Mouse (Mus musculus): ENCODE data around the gene Tfdp2. TPM values are rescaled to one million over a fixed set of nuclear protein-coding genes. Genes with fewer than 3 reads are reported as not detected.

The Tfdp2 gene
- polyA plus RNA-seq, 1 experiment from 2014 or later = 47.2 TPM

DNA sequence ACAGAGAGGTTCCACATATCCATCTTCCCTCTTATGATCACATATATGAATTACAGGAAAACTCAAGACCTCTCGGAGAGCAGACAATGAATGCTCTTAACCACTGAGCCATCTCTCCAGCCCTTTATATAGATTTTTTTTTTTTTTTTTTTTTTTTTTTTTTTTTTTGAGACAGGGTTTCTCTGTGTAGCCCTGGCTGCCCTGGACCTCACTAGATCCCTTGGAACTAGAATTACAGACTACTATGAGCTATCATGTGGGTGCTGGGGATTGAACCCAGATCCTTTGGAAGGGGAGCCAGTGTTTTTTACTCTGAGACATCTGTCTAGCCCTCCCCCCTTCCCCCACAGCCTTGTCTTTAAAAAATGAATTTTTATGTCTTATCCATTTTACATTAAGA lies 21.2 kb downstream of the Tfdp2 start:
- no peaks in the 10 kb centered on the region for H3K36me3 ChIP-seq (ENCODE audit: control insufficient read depth, insufficient read depth, low read length)
- H3K27me3 ChIP-seq (ENCODE audit: control insufficient read depth, insufficient read depth, low read length) = no peaks in the 10 kb centered on the region
- no peak overlapping the region for H3K9ac ChIP-seq (ENCODE audit: low read depth, low read length)
- no peak overlapping the region for H3K4me3 ChIP-seq (ENCODE audit: low read depth, low read length)
- H3K4me1 ChIP-seq (ENCODE audit: control insufficient read depth, insufficient read depth, low read length) = no peaks in the 10 kb centered on the region
- H3K4me2 ChIP-seq = no peak overlapping the region
- ATAC-seq (replicated peaks; ENCODE audit: insufficient number of reproducible peaks, low FRiP score, low TSS enrichment) = no peak
- H3K27ac ChIP-seq (ENCODE audit: low read depth, low read length) = no peak overlapping the region
- 85% methylated on average over 1 of the region's 1 CpGs for WGBS (ENCODE audit: insufficient replicate concordance)
- H3K9me3 ChIP-seq (replicated peaks; ENCODE audit: control insufficient read depth, low read length) = no peaks in the 10 kb centered on the region

- no peak overlapping the region for H3K27ac ChIP-seq (ENCODE audit: low read depth, low read length)
- H3K9ac ChIP-seq (ENCODE audit: low read depth, low read length) = no peak overlapping the region
- ATAC-seq (replicated peaks; ENCODE audit: insufficient number of reproducible peaks, low FRiP score, low TSS enrichment) = no peak
- H3K4me2 ChIP-seq = no peak overlapping the region
- no peaks in the 10 kb centered on the region for H3K27me3 ChIP-seq (ENCODE audit: control insufficient read depth, insufficient read depth, low read length)
- no peaks in the 10 kb centered on the region for H3K4me1 ChIP-seq (ENCODE audit: control insufficient read depth, insufficient read depth, low read length)
- H3K9me3 ChIP-seq (replicated peaks; ENCODE audit: control insufficient read depth, low read length) = no peaks in the 10 kb centered on the region
- no peak overlapping the region for H3K4me3 ChIP-seq (ENCODE audit: low read depth, low read length)
- H3K36me3 ChIP-seq (ENCODE audit: control insufficient read depth, insufficient read depth, low read length) = no peaks in the 10 kb centered on the region
Observed at GRCm38 (mm10) chr9:96217799-96218198, 21.7 kb downstream of the Tfdp2 start.

DNA sequence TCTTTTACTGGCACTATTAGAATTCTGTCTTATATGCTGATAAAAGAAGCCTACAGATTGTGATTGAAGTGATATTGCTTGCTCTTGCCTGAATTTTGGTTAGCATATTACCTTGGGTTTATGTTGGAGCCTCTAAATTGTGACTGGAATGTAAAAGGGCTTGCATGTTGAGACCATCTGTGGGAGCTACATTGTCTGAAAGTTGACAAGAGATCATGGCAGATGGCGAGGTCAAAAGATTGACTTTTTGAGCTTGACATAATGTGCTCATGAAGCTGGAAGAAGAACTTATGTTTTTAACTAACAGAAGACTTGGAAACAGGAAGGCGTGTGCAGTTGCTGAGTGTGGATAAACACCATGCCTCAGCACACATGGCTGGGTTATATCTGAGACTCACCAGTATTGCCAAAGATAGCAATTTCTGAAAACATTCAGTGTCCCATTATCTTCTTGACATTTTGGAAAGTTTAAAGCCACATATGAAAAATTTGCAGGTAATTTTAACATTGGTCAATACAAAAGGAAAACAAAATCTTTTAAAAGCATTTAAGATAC lies 23.1 kb downstream of the Tfdp2 start:
- no peak overlapping the region for H3K9ac ChIP-seq (ENCODE audit: low read depth, low read length)
- no peak overlapping the region for H3K4me3 ChIP-seq (ENCODE audit: low read depth, low read length)
- ATAC-seq (replicated peaks; ENCODE audit: insufficient number of reproducible peaks, low FRiP score, low TSS enrichment) = no peak
- no peak overlapping the region for H3K27ac ChIP-seq (ENCODE audit: low read depth, low read length)
- no peaks in the 10 kb centered on the region for H3K4me1 ChIP-seq (ENCODE audit: control insufficient read depth, insufficient read depth, low read length)
- H3K9me3 ChIP-seq (replicated peaks; ENCODE audit: control insufficient read depth, low read length) = no peaks in the 10 kb centered on the region
- 68% methylated on average over 2 of the region's 2 CpGs for WGBS (ENCODE audit: insufficient replicate concordance)
- H3K4me2 ChIP-seq = no peak overlapping the region
- H3K27me3 ChIP-seq (ENCODE audit: control insufficient read depth, insufficient read depth, low read length) = no peaks in the 10 kb centered on the region
- H3K36me3 ChIP-seq (ENCODE audit: control insufficient read depth, insufficient read depth, low read length) = no peaks in the 10 kb centered on the region

DNA sequence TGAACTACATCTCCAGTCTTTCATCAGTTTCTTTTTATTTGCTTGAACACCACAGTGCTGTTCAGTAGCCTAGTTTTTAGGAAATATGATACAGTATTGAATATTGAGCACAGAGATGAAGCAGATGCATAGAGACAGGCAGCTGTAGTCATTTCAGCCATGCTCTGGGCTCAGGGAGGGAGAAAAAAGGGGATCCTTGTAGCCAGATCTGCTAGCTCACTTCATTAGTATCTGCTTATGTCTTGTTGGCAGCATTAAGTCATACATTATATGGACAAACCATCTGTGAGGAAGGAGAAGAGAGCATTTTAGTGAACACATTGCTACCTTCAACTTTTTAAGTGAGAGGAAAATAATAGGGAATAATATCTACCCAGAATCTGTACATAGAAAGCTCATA lies 24.3 kb downstream of the Tfdp2 start:
- no peaks in the 10 kb centered on the region for H3K36me3 ChIP-seq (ENCODE audit: control insufficient read depth, insufficient read depth, low read length)
- no peaks in the 10 kb centered on the region for H3K9me3 ChIP-seq (replicated peaks; ENCODE audit: control insufficient read depth, low read length)
- no peak for ATAC-seq (replicated peaks; ENCODE audit: insufficient number of reproducible peaks, low FRiP score, low TSS enrichment)
- H3K27me3 ChIP-seq (ENCODE audit: control insufficient read depth, insufficient read depth, low read length) = no peaks in the 10 kb centered on the region
- H3K27ac ChIP-seq (ENCODE audit: low read depth, low read length) = no peak overlapping the region
- no peaks in the 10 kb centered on the region for H3K4me1 ChIP-seq (ENCODE audit: control insufficient read depth, insufficient read depth, low read length)
- no peak overlapping the region for H3K9ac ChIP-seq (ENCODE audit: low read depth, low read length)
- H3K4me2 ChIP-seq = no peak overlapping the region
- H3K4me3 ChIP-seq (ENCODE audit: low read depth, low read length) = no peak overlapping the region

DNA sequence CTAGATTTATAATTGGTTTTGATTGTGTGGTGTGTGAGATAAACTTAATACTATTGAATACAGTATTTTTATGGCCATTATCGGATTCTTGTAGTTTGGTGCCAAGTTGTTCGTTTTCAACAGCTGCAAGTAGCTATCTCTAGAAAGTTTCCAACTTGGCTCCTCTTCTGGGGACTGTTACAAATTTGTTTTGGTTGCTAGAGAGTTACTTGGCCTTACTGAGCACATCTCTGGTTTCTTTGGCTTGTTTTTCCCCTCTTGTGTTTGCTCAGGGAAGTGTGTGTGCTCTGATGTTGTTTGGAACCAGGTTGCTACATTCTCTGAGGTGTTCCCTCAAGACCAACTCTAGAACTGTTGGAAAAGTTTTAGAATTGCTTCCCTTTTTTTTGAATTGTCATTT lies 27.2 kb downstream of the Tfdp2 start:
- Histone ChIP-seq H3K36me3 (ENCODE audit: control insufficient read depth, insufficient read depth, low read length) (no peaks in the 10 kb centered on the region), H3K4me1 (ENCODE audit: control insufficient read depth, insufficient read depth, low read length) (no peaks in the 10 kb centered on the region), H3K4me3 (ENCODE audit: low read depth, low read length) (no peak overlapping the region), H3K27me3 (ENCODE audit: control insufficient read depth, insufficient read depth, low read length) (no peaks in the 10 kb centered on the region), H3K27ac (ENCODE audit: low read depth, low read length) (no peak overlapping the region), H3K4me2 (no peak overlapping the region), H3K9me3 (replicated peaks; ENCODE audit: control insufficient read depth, low read length) (no peaks in the 10 kb centered on the region), H3K9ac (ENCODE audit: low read depth, low read length) (no peak overlapping the region)
- no peak for ATAC-seq (replicated peaks; ENCODE audit: insufficient number of reproducible peaks, low FRiP score, low TSS enrichment)
- WGBS (ENCODE audit: insufficient replicate concordance) = 69% methylated on average over 2 of the region's 2 CpGs

DNA sequence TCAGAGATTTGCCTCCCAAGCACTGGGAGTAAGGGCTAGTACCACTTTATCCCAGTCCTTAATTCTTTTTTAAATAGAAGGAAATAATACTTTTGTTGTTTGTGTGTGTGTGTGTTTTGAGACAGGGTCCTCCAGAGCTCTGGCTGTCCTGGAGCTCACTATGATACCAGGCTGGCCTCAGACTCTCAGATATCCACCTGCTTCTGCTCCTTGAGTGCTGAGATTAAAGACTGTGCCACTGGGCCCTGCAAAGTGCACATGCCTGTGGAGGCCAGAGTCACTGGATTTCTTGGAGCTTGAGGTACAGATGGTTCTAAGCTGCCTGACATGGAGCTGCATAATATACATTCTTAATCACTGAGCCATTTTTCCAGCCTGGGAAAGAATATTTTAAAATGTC lies 32.2 kb downstream of the Tfdp2 start:
- Histone ChIP-seq H3K27me3 (ENCODE audit: control insufficient read depth, insufficient read depth, low read length) (no peaks in the 10 kb centered on the region), H3K9ac (ENCODE audit: low read depth, low read length) (no peak overlapping the region), H3K4me3 (ENCODE audit: low read depth, low read length) (no peak overlapping the region), H3K27ac (ENCODE audit: low read depth, low read length) (no peak overlapping the region), H3K4me1 (ENCODE audit: control insufficient read depth, insufficient read depth, low read length) (no peaks in the 10 kb centered on the region), H3K36me3 (ENCODE audit: control insufficient read depth, insufficient read depth, low read length) (no peaks in the 10 kb centered on the region), H3K9me3 (replicated peaks; ENCODE audit: control insufficient read depth, low read length) (no peaks in the 10 kb centered on the region), H3K4me2 (no peak overlapping the region)
- no peak for ATAC-seq (replicated peaks; ENCODE audit: insufficient number of reproducible peaks, low FRiP score, low TSS enrichment)

DNA sequence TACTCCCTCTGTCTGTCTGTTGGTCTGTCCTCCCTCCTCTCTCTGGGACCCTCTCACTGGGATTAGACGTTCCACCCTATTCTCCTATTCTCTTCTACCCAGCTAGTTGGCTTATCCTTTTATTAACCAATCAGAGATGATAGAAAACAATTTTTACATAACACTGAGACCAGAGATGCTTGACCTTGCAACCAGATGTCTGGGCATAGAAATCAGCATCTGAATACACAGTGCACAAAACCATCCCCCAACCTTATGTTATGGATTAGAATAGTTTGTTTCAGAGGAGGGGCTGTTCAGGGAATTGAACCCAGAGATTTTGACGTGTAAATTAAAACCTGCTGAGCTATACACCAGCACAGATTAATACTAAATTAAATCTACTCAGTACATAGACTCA lies 34.2 kb downstream of the Tfdp2 start:
- Histone ChIP-seq H3K9me3 (replicated peaks; ENCODE audit: control insufficient read depth, low read length) (no peaks in the 10 kb centered on the region), H3K9ac (ENCODE audit: low read depth, low read length) (no peak overlapping the region), H3K27ac (ENCODE audit: low read depth, low read length) (no peak overlapping the region), H3K4me1 (ENCODE audit: control insufficient read depth, insufficient read depth, low read length) (no peaks in the 10 kb centered on the region), H3K27me3 (ENCODE audit: control insufficient read depth, insufficient read depth, low read length) (no peaks in the 10 kb centered on the region), H3K4me3 (ENCODE audit: low read depth, low read length) (no peak overlapping the region), H3K4me2 (no peak overlapping the region), H3K36me3 (ENCODE audit: control insufficient read depth, insufficient read depth, low read length) (no peaks in the 10 kb centered on the region)
- no peak for ATAC-seq (replicated peaks; ENCODE audit: insufficient number of reproducible peaks, low FRiP score, low TSS enrichment)
- WGBS (ENCODE audit: insufficient replicate concordance) = 72% methylated on average over 2 of the region's 2 CpGs

- ATAC-seq (replicated peaks; ENCODE audit: insufficient number of reproducible peaks, low FRiP score, low TSS enrichment) = no peak
- Histone ChIP-seq H3K4me3 (ENCODE audit: low read depth, low read length) (no peak overlapping the region), H3K9ac (ENCODE audit: low read depth, low read length) (no peak overlapping the region), H3K27me3 (ENCODE audit: control insufficient read depth, insufficient read depth, low read length) (no peaks in the 10 kb centered on the region), H3K36me3 (ENCODE audit: control insufficient read depth, insufficient read depth, low read length) (no peaks in the 10 kb centered on the region), H3K9me3 (replicated peaks; ENCODE audit: control insufficient read depth, low read length) (no peaks in the 10 kb centered on the region), H3K4me1 (ENCODE audit: control insufficient read depth, insufficient read depth, low read length) (no peaks in the 10 kb centered on the region), H3K4me2 (no peak overlapping the region), H3K27ac (ENCODE audit: low read depth, low read length) (no peak overlapping the region)
- WGBS (ENCODE audit: insufficient replicate concordance) = 77% methylated on average over 2 of the region's 2 CpGs
Observed at GRCm38 (mm10) chr9:96235477-96235876, 39.4 kb downstream of the Tfdp2 start.

- ATAC-seq (replicated peaks; ENCODE audit: insufficient number of reproducible peaks, low FRiP score, low TSS enrichment) = no peak
- H3K4me1 ChIP-seq (ENCODE audit: control insufficient read depth, insufficient read depth, low read length) = peaks cover 5% of the 10 kb centered on the region; the same call in 1 of the 2 replicates
Observed at GRCm38 (mm10) chr9:96237391-96237790, 41.3 kb downstream of the Tfdp2 start.

More at GRCm38 (mm10) chr9:96237391-96237790, 41.3 kb downstream of the Tfdp2 start:
- no peaks in the 10 kb centered on the region for H3K36me3 ChIP-seq (ENCODE audit: control insufficient read depth, insufficient read depth, low read length)
- H3K9ac ChIP-seq (ENCODE audit: low read depth, low read length) = no peak overlapping the region
- no peaks in the 10 kb centered on the region for H3K9me3 ChIP-seq (replicated peaks; ENCODE audit: control insufficient read depth, low read length)
- H3K27ac ChIP-seq (ENCODE audit: low read depth, low read length) = no peak overlapping the region
- WGBS (ENCODE audit: insufficient replicate concordance) = 82% methylated on average over 1 of the region's 1 CpGs
- H3K4me3 ChIP-seq (ENCODE audit: low read depth, low read length) = no peak overlapping the region
- H3K27me3 ChIP-seq (ENCODE audit: control insufficient read depth, insufficient read depth, low read length) = no peaks in the 10 kb centered on the region
- no peak overlapping the region for H3K4me2 ChIP-seq

Data from heart, embryonic 11.5 days (tissue).